Mouse (Mus musculus): ENCODE results near the gene Scamp3. TPM values are rescaled to one million over a fixed set of nuclear protein-coding genes. Genes with fewer than 3 reads are reported as not detected.
"Not testable (repeated sequence)": the region's sequence is repeated elsewhere in the genome, so short reads cannot be mapped to it uniquely, and the experiment has no call there.

Gene Scamp3
- polyA plus RNA-seq, 1 experiment from 2014 or later: 70.9 TPM

DNA sequence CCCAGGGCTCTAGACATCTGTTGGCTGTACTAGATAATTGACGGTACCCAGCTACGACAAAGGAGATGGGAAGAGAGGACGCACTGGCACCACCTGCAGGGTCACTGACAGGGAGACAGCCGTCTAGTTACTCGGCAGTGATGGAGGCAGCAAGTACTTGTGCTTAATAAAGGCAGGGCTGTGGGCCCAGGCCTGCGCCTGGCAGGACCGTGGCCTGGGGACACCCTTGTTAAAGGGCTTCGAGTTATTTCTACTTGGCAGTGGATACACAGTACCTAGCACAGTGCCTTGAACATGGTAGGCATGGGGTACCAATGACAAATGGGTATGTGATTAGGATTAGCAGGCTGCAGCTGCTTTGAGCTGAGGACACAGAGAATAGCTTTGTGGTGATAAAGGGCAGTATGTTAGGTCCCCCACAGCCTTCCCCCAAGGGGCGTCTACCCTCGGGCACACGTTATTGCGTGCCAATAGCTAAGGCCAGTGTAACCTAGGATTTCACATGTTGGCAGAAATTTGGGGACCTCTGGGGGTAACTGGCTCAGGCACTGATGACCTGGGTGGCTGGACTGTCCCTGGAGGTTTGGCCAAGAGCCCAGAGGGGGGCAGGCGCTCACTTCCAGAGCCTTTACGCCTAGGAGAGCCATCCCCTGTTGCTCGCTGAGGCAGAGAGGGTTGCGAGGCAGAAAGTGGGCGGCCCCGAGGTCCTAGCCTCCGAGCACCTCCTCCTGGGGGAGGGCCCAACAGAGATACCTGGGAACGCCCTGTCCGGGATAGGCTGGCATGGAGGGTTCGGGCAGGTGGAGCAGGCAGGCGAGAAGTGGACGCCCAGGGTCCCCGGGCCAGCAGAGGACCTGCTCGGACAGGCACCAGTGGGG, 29.9 kb upstream of the Scamp3 start:
- H3K9me3 ChIP-seq (replicated peaks): no peaks in the 10 kb centered on the region
- 0 out of 2 replicates have a peak, but pooled peaks have one; percentile 28 for ATAC-seq (replicated peaks; ENCODE audit: insufficient number of reproducible peaks, insufficient read depth, low FRiP score, low read depth)
- WGBS: 19% methylated on average over 26 of the region's 26 CpGs
- 0 out of 2 replicates have a peak overlapping the region, but pooled peaks have one; percentile 14 for H3K9ac ChIP-seq
- H3K27me3 ChIP-seq: peaks cover 82% of the 10 kb centered on the region
- no peak overlapping the region for H3K27ac ChIP-seq
- peak overlapping the region; percentile 22; the same call in 1 of the 2 replicates for H3K4me3 ChIP-seq
- H3K4me1 ChIP-seq (replicated peaks): peaks cover 8% of the 10 kb centered on the region
- H3K4me2 ChIP-seq: peak overlapping the region; percentile 55
- H3K36me3 ChIP-seq: no peaks in the 10 kb centered on the region

DNA sequence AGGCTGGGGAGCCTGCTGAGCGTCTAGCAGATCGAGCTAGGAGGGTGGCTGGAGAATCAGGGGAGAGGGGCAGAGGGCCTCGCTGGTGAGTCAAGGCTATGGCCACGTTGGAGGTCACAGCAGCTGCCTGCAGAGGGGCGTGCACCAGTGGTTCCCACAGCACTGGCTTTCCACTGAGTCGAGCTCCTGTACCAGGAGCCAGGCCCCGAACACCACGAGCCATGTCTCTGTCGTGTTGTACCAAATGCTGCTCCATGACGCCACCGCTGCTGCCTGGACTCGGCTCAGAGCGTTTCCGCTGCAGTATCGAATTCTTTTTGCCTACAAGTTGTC, 29.3 kb upstream of the Scamp3 start:
- 0 out of 2 replicates have a peak, but pooled peaks have one; percentile 33 for ATAC-seq (replicated peaks; ENCODE audit: insufficient number of reproducible peaks, insufficient read depth, low FRiP score, low read depth)
- H3K27me3 ChIP-seq: peaks cover 82% of the 10 kb centered on the region

GRCm38 (mm10) chr3:89148567-89148966, 28.7 kb upstream of the Scamp3 start:
- H3K9me3 ChIP-seq (replicated peaks): no peaks in the 10 kb centered on the region
- no peak overlapping the region for H3K9ac ChIP-seq
- H3K27ac ChIP-seq: no peak overlapping the region
- H3K4me1 ChIP-seq (replicated peaks): peaks cover 8% of the 10 kb centered on the region
- H3K4me2 ChIP-seq: no peak overlapping the region
- peaks cover 82% of the 10 kb centered on the region for H3K27me3 ChIP-seq
- no peak for ATAC-seq (replicated peaks; ENCODE audit: insufficient number of reproducible peaks, insufficient read depth, low FRiP score, low read depth)
- H3K36me3 ChIP-seq: no peaks in the 10 kb centered on the region
- 71% methylated on average over 14 of the region's 14 CpGs for WGBS
- no peak overlapping the region for H3K4me3 ChIP-seq

More for the DNA sequence above, 29.3 kb upstream of the Scamp3 start:
- H3K4me1 ChIP-seq (replicated peaks): peaks cover 8% of the 10 kb centered on the region
- peak overlapping the region; percentile 55 for H3K4me2 ChIP-seq
- H3K4me3 ChIP-seq: peak overlapping the region; percentile 22; the same call in 1 of the 2 replicates
- H3K9ac ChIP-seq: 0 out of 2 replicates have a peak overlapping the region, but pooled peaks have one; percentile 14
- H3K27ac ChIP-seq: no peak overlapping the region
- WGBS: 12% methylated on average over 15 of the region's 15 CpGs
- H3K9me3 ChIP-seq (replicated peaks): no peaks in the 10 kb centered on the region
- H3K36me3 ChIP-seq: no peaks in the 10 kb centered on the region

DNA sequence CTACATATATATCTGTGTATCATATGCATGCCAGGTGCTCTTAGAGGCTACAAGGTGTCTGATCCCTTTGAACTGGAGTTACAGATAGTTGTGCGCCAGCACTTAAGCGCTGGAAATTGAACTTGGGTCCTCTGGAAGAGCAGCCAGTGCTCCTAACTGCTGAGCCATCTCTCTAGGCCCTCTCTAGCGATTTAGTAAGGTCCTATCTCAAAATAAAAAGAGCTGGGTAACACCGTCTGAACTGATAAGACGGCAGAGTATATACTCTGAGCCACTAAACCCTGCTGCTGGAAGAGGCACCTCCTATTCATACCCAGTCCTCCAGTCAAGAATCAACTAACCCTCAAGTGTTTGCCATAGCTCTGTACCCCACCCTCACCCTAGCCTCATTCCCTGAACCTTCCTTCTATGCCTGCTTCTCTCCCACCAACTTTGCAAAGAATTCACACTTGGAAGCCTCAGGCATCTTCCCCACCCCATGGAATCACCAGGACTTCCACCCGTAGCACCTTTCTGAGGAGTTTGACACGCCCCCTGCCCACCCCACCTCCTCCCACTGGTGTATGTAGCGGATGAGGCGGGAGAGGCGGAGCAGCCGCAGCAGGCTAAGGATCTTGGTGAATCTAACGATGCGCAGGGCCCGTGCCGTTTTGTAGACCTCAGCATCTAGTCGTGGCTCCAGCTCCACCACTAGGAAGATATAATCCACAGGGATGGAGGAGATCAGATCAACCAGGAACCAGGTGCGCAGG, 25.0 kb upstream of the Scamp3 start:
- H3K27me3 ChIP-seq: peaks cover 61% of the 10 kb centered on the region
- 43% methylated on average over 17 of the region's 17 CpGs for WGBS
- no peak for ATAC-seq (replicated peaks; ENCODE audit: insufficient number of reproducible peaks, insufficient read depth, low FRiP score, low read depth)
- H3K27ac ChIP-seq: no peak overlapping the region
- H3K4me1 ChIP-seq (replicated peaks): peaks cover 8% of the 10 kb centered on the region
- no peak overlapping the region for H3K9ac ChIP-seq
- no peaks in the 10 kb centered on the region for H3K36me3 ChIP-seq
- H3K4me3 ChIP-seq: no peak overlapping the region
- H3K4me2 ChIP-seq: no peak overlapping the region
- H3K9me3 ChIP-seq (replicated peaks): no peaks in the 10 kb centered on the region

DNA sequence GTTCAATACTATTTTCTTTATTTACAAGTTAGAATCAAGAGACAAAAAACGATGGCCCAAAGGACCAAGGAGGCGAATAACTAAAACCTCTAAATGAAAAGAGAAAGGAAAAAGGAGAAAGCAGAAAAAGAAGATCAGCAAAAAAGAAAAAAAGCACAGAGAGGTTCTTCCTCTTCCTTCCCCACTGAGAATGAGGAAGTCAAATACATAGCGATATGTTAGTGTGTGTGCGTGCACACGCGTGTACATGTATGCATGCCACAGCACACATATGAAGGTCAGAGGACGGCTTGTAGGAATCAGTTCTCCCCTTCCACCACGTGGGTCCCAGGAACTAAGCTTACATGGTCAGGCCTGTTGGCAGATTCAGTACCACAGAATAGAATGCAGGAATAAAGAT, 20.3 kb upstream of the Scamp3 start:
- peaks cover 43% of the 10 kb centered on the region for H3K27me3 ChIP-seq

GRCm38 (mm10) chr3:89158651-89159050, 18.6 kb upstream of the Scamp3 start:
- Histone ChIP-seq H3K36me3 (no peaks in the 10 kb centered on the region), H3K9me3 (replicated peaks) (no peaks in the 10 kb centered on the region), H3K4me1 (replicated peaks) (peaks cover 17% of the 10 kb centered on the region), H3K27ac (no peak overlapping the region), H3K4me2 (no peak overlapping the region), H3K9ac (no peak overlapping the region), H3K27me3 (peaks cover 29% of the 10 kb centered on the region), H3K4me3 (0 out of 2 replicates have a peak overlapping the region, but pooled peaks have one; percentile 67)
- ATAC-seq (replicated peaks; ENCODE audit: insufficient number of reproducible peaks, insufficient read depth, low FRiP score, low read depth): no peak
- 18% methylated on average over 7 of the region's 7 CpGs for WGBS

More for the DNA sequence above, 20.3 kb upstream of the Scamp3 start:
- Histone ChIP-seq H3K4me2 (no peak overlapping the region), H3K36me3 (no peaks in the 10 kb centered on the region), H3K9ac (no peak overlapping the region), H3K9me3 (replicated peaks) (no peaks in the 10 kb centered on the region), H3K4me3 (no peak overlapping the region), H3K27ac (no peak overlapping the region), H3K4me1 (replicated peaks) (peaks cover 17% of the 10 kb centered on the region)
- no peak for ATAC-seq (replicated peaks; ENCODE audit: insufficient number of reproducible peaks, insufficient read depth, low FRiP score, low read depth)
- WGBS: 86% methylated on average over 8 of the region's 8 CpGs

DNA sequence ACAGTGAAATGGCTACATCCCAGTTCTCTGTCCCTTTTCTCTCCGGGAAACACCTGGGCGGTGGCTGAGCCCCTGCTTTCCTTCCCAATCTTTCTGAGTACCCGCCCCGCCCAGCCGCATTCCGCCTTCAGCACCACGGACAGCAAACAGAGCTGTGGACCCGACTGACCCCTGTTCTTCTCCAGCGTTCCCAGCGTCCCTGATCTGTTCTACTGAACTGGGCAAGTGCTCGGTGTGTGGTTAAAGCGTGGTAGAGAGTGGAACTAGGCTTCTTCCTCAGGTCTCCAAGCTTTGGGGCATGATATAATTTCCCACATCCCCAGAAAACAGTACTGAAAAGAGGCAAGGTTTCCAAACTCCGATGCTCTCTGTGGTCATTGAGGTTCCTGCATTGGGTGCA, 18.1 kb upstream of the Scamp3 start:
- H3K4me3 ChIP-seq: peak overlapping the region; percentile 67
- no peak overlapping the region for H3K27ac ChIP-seq
- peak overlapping the region; percentile 100 for H3K4me2 ChIP-seq
- 0 out of 2 replicates have a peak overlapping the region, but pooled peaks have one; percentile 46 for H3K9ac ChIP-seq
- WGBS: 3% methylated on average over 13 of the region's 13 CpGs
- no peaks in the 10 kb centered on the region for H3K36me3 ChIP-seq
- peaks cover 29% of the 10 kb centered on the region for H3K27me3 ChIP-seq
- no peaks in the 10 kb centered on the region for H3K9me3 ChIP-seq (replicated peaks)
- peaks cover 23% of the 10 kb centered on the region for H3K4me1 ChIP-seq (replicated peaks)
- no peak for ATAC-seq (replicated peaks; ENCODE audit: insufficient number of reproducible peaks, insufficient read depth, low FRiP score, low read depth)

DNA sequence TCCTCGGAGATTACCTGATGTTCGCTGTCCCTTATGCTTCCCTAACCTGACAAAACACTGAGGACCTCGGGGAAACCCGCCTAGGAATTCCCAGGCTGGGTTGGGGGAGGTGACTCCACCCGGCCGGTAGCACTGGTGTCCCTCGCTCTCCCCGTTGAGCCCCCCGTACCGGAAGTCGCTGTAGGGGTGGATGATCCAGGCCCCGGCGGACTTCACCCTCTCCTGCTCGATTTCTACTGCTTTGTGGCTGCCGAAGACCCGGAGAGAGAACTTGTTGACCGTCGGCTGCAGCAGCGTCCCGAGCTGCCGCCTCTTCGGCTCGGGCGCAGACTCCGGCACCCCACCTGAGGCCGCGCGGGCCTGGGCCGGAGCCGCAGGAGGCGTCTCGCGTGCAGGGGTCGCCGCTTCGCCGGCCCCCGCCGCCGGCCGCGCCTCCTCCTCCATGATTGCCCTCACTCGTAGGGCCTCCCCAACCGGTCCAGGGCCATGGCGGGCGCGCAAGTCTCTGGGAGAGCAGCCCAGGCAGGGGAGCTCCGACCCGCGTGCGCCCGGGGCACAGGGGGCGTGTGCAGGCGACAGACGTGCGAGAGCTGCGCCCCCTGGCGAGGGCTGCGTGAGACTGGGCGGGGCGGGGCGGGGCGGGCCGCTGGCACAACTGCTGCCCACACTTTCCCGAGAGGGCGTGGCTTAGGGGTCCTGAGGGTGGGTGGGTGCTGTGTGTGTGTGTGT, 17.5 kb upstream of the Scamp3 start, which contains the start of gene Hcn3:
TSS of gene Hcn3 (minus strand) at position 581 of the 729 bp plus-strand sequence.
- Histone ChIP-seq H3K4me1 (replicated peaks) (peaks cover 23% of the 10 kb centered on the region), H3K9me3 (replicated peaks) (no peaks in the 10 kb centered on the region), H3K4me2 (peak within 1 kb of the TSS; percentile 100), H3K4me3 (peak within 1 kb of the TSS; percentile 67), H3K36me3 (no peaks in the 10 kb centered on the region), H3K27me3 (peaks cover 28% of the 10 kb centered on the region), H3K9ac (peak within 1 kb of the TSS; percentile 46), H3K27ac (no peak within 1 kb of the TSS)
- ATAC-seq (replicated peaks; ENCODE audit: insufficient number of reproducible peaks, insufficient read depth, low FRiP score, low read depth): peak; percentile 70
- under 1% methylated on average over 65 of the region's 66 CpGs for WGBS

GRCm38 (mm10) chr3:89161207-89161606, 16.1 kb upstream of the Scamp3 start:
- not testable (repeated sequence) for H3K27ac ChIP-seq; H3K9me3 ChIP-seq (replicated peaks); ATAC-seq (replicated peaks; ENCODE audit: insufficient number of reproducible peaks, insufficient read depth, low FRiP score, low read depth); H3K4me2 ChIP-seq; H3K36me3 ChIP-seq; H3K4me3 ChIP-seq; H3K9ac ChIP-seq
- Histone ChIP-seq H3K27me3 (peaks cover 25% of the 10 kb centered on the region), H3K4me1 (replicated peaks) (peaks cover 33% of the 10 kb centered on the region)

DNA sequence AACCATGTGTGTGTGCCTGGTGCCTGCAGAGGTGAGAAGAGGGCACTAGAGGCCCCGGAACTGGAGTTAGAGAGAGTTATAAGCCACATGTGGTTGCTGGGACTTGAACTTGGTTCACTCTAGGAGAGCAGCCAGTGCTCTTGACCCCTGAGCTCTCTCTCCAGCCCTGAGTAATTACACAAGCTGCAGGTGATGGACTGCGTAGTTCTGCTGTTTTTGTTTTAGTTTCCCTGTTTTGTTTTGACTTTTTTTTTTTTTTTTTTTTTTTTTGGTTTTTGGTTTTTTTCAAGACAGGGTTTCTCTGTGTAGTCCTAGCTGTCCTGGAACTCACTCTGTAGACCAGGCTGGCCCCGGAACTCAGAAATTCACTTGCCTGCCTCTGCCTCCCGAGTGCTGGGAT, 15.5 kb upstream of the Scamp3 start:
- peaks cover 25% of the 10 kb centered on the region for H3K27me3 ChIP-seq
- H3K9ac ChIP-seq: no peak overlapping the region
- H3K4me2 ChIP-seq: no peak overlapping the region
- 69% methylated on average over 4 of the region's 4 CpGs for WGBS
- peaks cover 4% of the 10 kb centered on the region; the same call in 1 of the 2 replicates for H3K36me3 ChIP-seq
- no peak overlapping the region for H3K27ac ChIP-seq
- peaks cover 38% of the 10 kb centered on the region for H3K4me1 ChIP-seq (replicated peaks)
- H3K4me3 ChIP-seq: no peak overlapping the region
- ATAC-seq (replicated peaks; ENCODE audit: insufficient number of reproducible peaks, insufficient read depth, low FRiP score, low read depth): no peak
- H3K9me3 ChIP-seq (replicated peaks): no peaks in the 10 kb centered on the region

DNA sequence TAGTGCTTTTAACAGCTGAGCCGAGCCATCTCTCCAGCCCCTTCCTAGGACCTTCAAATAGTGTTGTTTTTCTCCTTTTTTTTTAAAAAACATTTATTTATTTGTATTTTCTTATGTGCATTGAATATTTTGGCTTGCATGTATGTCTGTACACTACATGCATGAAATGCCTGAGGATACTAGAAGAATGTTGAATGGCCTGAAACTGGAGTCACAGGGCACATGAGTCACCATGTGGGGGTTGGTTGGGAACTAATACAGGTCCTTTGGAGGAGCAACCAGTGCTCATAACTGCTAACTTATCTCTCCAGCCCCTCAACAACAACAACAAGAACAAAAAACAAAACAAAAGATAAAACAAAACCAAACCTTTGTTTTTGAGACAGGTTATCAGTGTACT, 14.2 kb upstream of the Scamp3 start:
- WGBS: 75% methylated on average over 1 of the region's 1 CpGs
- Histone ChIP-seq H3K36me3 (peaks cover 15% of the 10 kb centered on the region), H3K27ac (no peak overlapping the region), H3K27me3 (peaks cover 18% of the 10 kb centered on the region), H3K4me2 (no peak overlapping the region), H3K4me3 (no peak overlapping the region), H3K9ac (no peak overlapping the region), H3K9me3 (replicated peaks) (no peaks in the 10 kb centered on the region), H3K4me1 (replicated peaks) (peaks cover 39% of the 10 kb centered on the region)
- ATAC-seq (replicated peaks; ENCODE audit: insufficient number of reproducible peaks, insufficient read depth, low FRiP score, low read depth): no peak

Measured in heart, embryonic 15.5 days (tissue).